Mouse (Mus musculus) midbrain, postnatal 0 days (tissue): ENCODE data around the gene Galnt10. TPM values are rescaled to one million over a fixed set of nuclear protein-coding genes. Genes with fewer than 3 reads are reported as not detected.
A peak's percentile ranks its signal among the peaks of the same experiment; 100 is the strongest.

Experiments used
- ATAC-seq: fragments of 200-750 bp; cut with Nextera tagmentation; 2 replicates; pipeline ENCODE4 v1.8.0; 2017; ENCODE audit warnings: moderate number of reproducible peaks, mild to moderate bottlenecking, moderate TSS enrichment, moderate library complexity; ENCODE audit not compliant: low FRiP score
- DNase-seq: peaks from one replicate; pipeline ENCODE4 v3.0.0-alpha.2; 2015; ENCODE audit warnings: low spot score
- H3K27ac ChIP-seq: fragments of 300-500 bp; sonication (generic); 2 replicates; pipeline ENCODE4 v1.5.1; 2014; ENCODE audit warnings: low read depth, mild to moderate bottlenecking, low read length, mixed read lengths
- H3K27me3 ChIP-seq: fragments of 300-500 bp; sonication (generic); 2 replicates; pipeline ENCODE4 v1.6.1; 2014; ENCODE audit warnings: low read length, control low read depth, mixed read lengths; ENCODE audit not compliant: insufficient read depth
- H3K36me3 ChIP-seq: fragments of 300-500 bp; sonication (generic); 2 replicates; pipeline ENCODE4 v1.6.1; 2014; ENCODE audit warnings: low read length, control low read depth, mixed read lengths; ENCODE audit not compliant: insufficient read depth
- H3K4me1 ChIP-seq: fragments of 300-500 bp; sonication (generic); 2 replicates; pipeline ENCODE4 v1.6.1; 2014; ENCODE audit warnings: mild to moderate bottlenecking, control low read depth, antibody characterized with exemption, low read length, mixed read lengths; ENCODE audit not compliant: insufficient read depth
- H3K4me2 ChIP-seq: fragments of 300-500 bp; sonication (generic); 2 replicates; pipeline ENCODE4 v1.6.1; 2014; ENCODE audit warnings: low read depth, mild to moderate bottlenecking, low read length, mixed read lengths; ENCODE audit not compliant: poor library complexity, severe bottlenecking
- H3K4me3 ChIP-seq: fragments of 300-500 bp; sonication (generic); 2 replicates; pipeline ENCODE4 v1.5.1; 2014; ENCODE audit warnings: low read depth, mild to moderate bottlenecking, low read length, moderate library complexity
- H3K9ac ChIP-seq: fragments of 300-500 bp; sonication (generic); replicated peaks from 2 replicates; pipeline ENCODE4 v1.6.1; 2014; ENCODE audit warnings: mild to moderate bottlenecking, low read length, moderate library complexity, mixed read lengths; ENCODE audit not compliant: poor library complexity, severe bottlenecking
- H3K9me3 ChIP-seq: fragments of 300-500 bp; sonication (generic); 2 replicates; pipeline ENCODE4 v1.6.1; 2016; ENCODE audit warnings: low read length, control low read depth
- CTCF ChIP-seq: IDR thresholded peaks from 2 replicates; pipeline ENCODE4 v1.5.1; 2016; ENCODE audit warnings: antibody characterized with exemption, mild to moderate bottlenecking
- WGBS: fragments of 180-500 bp; shearing (Covaris S2); extraction: QIAGEN DNeasy Blood & Tissue Kit; methylation state at CpG from one replicate; pipeline ENCODE4 v1.1.7; 2014; 5-methylcytosine and 5-hydroxymethylcytosine counted together
- polyA plus RNA-seq: library from polyadenylated mRNA; unstranded; fragments of >200 nt; fragmentation: Nextera tagmentation; extraction: Ambion mirVana; gene quantifications from 2 replicates; pipeline ENCODE4 v1.2.1, GENCODE M21; 2015
- total RNA-seq: library from RNA; depleted of rRNA; stranded (reverse); fragments of >200 nt; gene quantifications from 2 replicates; pipeline ENCODE4 v1.2.3, GENCODE M21; 2014

The Galnt10 gene
- total and polyA plus RNA-seq, 2 experiments from 2014 or later = 11.8 to 26.0 TPM

DNA sequence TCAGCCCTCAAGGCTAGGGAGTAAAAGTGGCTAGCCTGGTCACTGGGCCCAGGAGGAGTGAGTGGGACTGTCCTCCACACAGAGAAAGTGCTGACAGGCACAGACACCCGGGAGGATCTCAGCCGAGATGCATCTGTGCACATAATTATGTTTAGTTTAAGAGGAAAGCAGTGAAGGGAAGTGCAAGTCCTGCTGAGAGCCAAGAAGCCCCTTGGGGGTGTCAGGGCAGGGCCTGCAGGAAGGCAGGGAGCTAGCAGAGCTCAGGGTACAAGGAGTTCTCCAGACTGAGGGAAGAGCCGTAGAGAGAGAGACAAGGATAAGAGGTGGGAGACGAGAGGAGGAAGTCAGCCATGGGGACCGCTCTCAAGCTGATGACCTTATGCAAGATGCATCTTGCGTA is 130.6 kb downstream of the Galnt10 start:
- no peaks in the 10 kb centered on the region for H3K36me3 ChIP-seq
- H3K4me1 ChIP-seq = no peaks in the 10 kb centered on the region
- no peak for DNase-seq
- 66% methylated on average over 6 of the region's 6 CpGs for WGBS
- TF ChIP-seq CTCF = no peak
- ATAC-seq = no peak
- H3K27me3 ChIP-seq = no peaks in the 10 kb centered on the region
- H3K4me3 ChIP-seq = no peak overlapping the region
- no peak overlapping the region for H3K9ac ChIP-seq
- H3K9me3 ChIP-seq = no peaks in the 10 kb centered on the region
- H3K27ac ChIP-seq = no peak overlapping the region
- no peak overlapping the region for H3K4me2 ChIP-seq

DNA sequence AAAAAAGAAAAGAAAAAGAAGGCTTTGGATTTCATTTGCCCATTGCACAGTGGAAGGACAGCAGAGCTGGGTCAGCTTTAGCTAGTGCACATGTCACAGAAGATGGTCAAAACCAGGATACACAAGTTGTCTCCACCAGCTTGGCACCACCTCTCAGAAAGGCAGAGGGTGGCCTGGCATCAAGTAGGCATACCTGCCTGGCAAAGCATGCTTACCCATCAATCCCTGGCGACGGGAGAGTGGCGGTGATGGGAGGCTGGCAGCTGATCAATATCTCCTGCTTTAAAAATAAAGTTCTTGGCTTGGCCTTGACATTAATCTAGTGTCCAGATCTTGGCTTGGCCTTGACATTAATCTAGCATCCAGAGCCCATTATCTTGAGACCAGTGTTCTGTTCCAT is 131.3 kb downstream of the Galnt10 start:
- 88% methylated on average over 3 of the region's 3 CpGs for WGBS
- H3K4me2 ChIP-seq = no peak overlapping the region
- ATAC-seq = no peak
- H3K27me3 ChIP-seq = no peaks in the 10 kb centered on the region
- no peaks in the 10 kb centered on the region for H3K4me1 ChIP-seq
- no peak for DNase-seq
- H3K27ac ChIP-seq = no peak overlapping the region
- no peaks in the 10 kb centered on the region for H3K36me3 ChIP-seq
- H3K4me3 ChIP-seq = no peak overlapping the region
- H3K9me3 ChIP-seq = no peaks in the 10 kb centered on the region
- no peak overlapping the region; the same call in 1 of the 2 replicates for H3K9ac ChIP-seq
- no peak for TF ChIP-seq CTCF

DNA sequence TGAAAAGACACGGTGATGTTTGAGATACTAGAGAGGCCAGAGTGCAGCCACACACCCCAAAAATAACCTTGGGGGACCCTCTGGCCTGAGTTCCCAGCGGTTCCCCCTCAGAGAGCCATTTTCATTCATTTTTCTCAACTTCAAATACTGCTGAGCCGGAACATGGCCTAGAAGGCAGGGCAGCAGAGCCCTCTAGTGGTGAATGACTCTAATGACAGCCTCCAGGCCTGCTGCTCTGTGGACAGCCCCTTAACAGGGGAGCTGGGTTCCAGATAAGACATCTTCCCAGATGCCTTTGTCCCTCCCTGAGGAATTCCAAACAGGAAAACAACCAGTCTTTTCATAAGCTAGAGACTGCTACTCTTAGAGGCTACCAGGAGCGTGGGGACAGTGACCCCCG is 133.1 kb downstream of the Galnt10 start:
- DNase-seq (peak; percentile 88), ATAC-seq (peak; percentile 41; the same call in 1 of the 2 replicates)
- no peak overlapping the region for H3K9ac ChIP-seq
- no peak overlapping the region for H3K4me3 ChIP-seq
- H3K27ac ChIP-seq = no peak overlapping the region
- H3K27me3 ChIP-seq = no peaks in the 10 kb centered on the region
- H3K4me2 ChIP-seq = no peak overlapping the region
- 26% methylated on average over 5 of the region's 5 CpGs for WGBS
- H3K36me3 ChIP-seq = peaks cover 5% of the 10 kb centered on the region; the same call in 1 of the 2 replicates
- peak; percentile 96 for TF ChIP-seq CTCF
- H3K9me3 ChIP-seq = no peaks in the 10 kb centered on the region
- H3K4me1 ChIP-seq = no peaks in the 10 kb centered on the region

DNA sequence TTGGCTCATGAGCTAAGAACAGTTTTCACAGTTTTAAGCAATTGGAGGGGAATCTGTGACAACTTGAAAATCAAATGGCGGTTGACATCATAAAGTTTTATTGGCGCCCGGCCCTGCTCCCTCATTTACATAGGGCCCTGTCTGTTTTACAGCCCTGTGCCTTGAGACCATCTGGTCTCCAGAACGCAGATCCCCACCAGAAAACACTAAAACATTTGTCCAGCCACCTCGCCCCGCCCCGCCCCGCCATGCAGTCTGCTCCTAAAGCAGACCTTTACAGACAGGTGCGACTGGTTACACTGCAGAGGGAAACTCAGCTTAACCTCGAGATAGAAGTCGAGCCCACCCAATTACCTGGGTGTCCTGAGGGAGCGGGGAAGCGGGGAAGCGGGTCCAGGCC is 134.6 kb downstream of the Galnt10 start:
- H3K27me3 ChIP-seq = no peaks in the 10 kb centered on the region
- H3K27ac ChIP-seq = no peak overlapping the region
- TF ChIP-seq CTCF = no peak
- no peak for DNase-seq
- no peak for ATAC-seq
- H3K9ac ChIP-seq = no peak overlapping the region
- H3K36me3 ChIP-seq = peaks cover 5% of the 10 kb centered on the region; the same call in 1 of the 2 replicates
- WGBS = 91% methylated on average over 14 of the region's 14 CpGs
- no peak overlapping the region for H3K4me2 ChIP-seq
- no peaks in the 10 kb centered on the region for H3K9me3 ChIP-seq
- no peak overlapping the region for H3K4me3 ChIP-seq
- H3K4me1 ChIP-seq = no peaks in the 10 kb centered on the region

DNA sequence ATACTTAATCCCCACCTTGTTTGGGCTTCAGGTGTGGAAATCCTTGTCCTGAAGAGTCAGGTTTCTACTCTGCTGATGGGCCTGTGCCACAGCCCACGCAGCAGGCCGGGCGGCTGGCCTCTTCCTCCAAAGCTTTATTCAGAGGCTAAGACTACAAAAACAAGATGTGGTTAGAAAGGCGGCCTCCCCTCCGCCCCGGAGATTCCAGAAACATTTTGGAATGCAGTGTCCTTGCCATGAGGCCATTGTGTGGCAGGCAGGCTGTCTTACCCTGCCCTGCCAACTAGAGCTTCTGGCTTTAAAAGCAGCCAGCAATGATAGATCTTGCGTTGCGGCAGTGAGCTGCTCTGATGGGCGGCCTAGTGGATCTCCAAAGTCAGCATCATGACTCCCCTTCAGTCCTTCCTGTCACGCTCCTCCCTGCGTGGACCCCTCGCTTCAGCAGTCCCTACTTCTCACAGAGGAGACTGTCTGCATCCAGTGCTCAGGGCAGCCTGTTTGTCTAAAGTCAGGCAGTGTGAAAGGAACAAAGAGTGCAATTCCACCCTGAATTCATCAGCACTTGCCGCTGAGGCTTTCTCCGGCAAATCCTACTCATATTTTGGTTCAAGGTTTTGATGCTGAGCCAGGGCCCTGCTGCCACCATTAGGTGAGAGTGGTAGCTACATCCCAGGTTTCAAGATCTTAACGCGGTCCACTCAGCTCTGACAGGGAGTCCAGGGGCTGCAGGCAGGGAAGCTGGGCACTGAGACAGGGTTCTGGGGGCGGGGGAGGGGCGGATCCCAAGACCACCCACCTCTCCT is 141.6 kb downstream of the Galnt10 start:
- Histone ChIP-seq H3K27me3 (no peaks in the 10 kb centered on the region), H3K27ac (peak overlapping the region; percentile 85), H3K4me2 (0 out of 2 replicates have a peak overlapping the region, but pooled peaks have one; percentile 4), H3K4me1 (peaks cover 10% of the 10 kb centered on the region; the same call in 1 of the 2 replicates), H3K9me3 (no peaks in the 10 kb centered on the region), H3K4me3 (no peak overlapping the region), H3K9ac (peak overlapping the region; percentile 54), H3K36me3 (peaks cover 4% of the 10 kb centered on the region; the same call in 1 of the 2 replicates)
- 15% methylated on average over 18 of the region's 18 CpGs for WGBS
- peak; percentile 80 for TF ChIP-seq CTCF
- DNase-seq = peak; percentile 84
- peak; percentile 79 for ATAC-seq

DNA sequence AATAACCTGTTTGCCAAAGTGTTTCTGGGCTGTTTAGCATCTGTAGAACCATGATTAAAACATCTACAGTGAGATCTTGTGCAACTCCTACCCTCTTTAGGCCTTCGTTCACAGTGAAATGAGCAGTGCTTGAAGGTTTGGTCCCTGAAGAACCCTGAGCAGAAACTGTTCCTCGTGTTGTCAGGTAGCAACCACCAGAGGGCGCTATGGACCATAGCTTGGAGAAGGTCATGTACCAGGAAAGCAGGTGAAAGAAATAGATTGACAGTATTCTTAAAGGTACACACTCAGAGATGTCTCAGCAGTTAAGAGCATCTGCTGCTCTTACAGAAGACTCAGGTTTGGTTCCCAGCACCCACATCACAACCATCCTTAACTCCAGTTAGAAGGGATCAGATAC is 142.7 kb downstream of the Galnt10 start:
- DNase-seq = no peak
- no peak overlapping the region for H3K27ac ChIP-seq
- no peak overlapping the region for H3K4me3 ChIP-seq
- ATAC-seq = no peak
- H3K27me3 ChIP-seq = no peaks in the 10 kb centered on the region
- peak; percentile 64 for TF ChIP-seq CTCF
- H3K36me3 ChIP-seq = no peaks in the 10 kb centered on the region
- no peak overlapping the region for H3K9ac ChIP-seq
- no peaks in the 10 kb centered on the region for H3K9me3 ChIP-seq
- H3K4me1 ChIP-seq = peaks cover 10% of the 10 kb centered on the region; the same call in 1 of the 2 replicates
- H3K4me2 ChIP-seq = no peak overlapping the region
- WGBS = 55% methylated on average over 3 of the region's 3 CpGs
